Mouse (Mus musculus) E14TG2a.4 (cell line): ENCODE measurements at regions not wholly inside any gene's neighbourhood (a gene's known extent, or its start where the extent isn't known, plus 50 kb on each side); places are given as distances from the start of the nearest gene placed in this dataset.

ENCODE experiments used
- CTCF ChIP-seq: conservative IDR thresholded peaks from 2 replicates; pipeline ENCODE4 v1.5.1; 2014; ENCODE audit warnings: low read length
- NANOG ChIP-seq: IDR thresholded peaks from 2 replicates; pipeline ENCODE4 v1.6.1; 2014; ENCODE audit warnings: borderline replicate concordance, low read length, mixed read lengths
- POU5F1 ChIP-seq: IDR thresholded peaks from 2 replicates; pipeline ENCODE4 v1.6.1; 2014; ENCODE audit warnings: low read length, borderline replicate concordance

DNA sequence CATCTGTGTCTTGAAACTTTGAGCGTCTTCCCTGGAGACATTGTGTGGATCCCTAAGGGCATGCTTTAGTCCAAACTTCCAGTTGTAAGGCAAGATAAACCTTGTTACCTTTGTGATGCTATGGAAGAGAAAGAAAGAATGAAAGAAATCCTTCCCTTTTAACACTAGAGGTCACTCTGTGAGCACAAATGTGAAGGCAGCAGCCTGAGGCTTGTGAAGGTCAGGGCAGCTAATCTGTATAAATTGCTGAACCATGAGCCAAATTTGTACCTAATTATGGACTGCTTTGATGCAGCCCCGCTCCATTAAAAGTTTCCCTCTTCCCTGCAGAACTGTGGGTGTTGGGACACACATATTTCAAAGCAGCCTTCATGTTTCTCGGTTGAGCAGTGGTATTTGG lies 204.4 kb downstream of the Fam169b start:
- TF ChIP-seq CTCF, result no peak
- TF ChIP-seq POU5F1, result no peak
- TF ChIP-seq NANOG, result no peak
